Mouse (Mus musculus): ENCODE results near the gene Osbpl8. TPM values are rescaled to one million over a fixed set of nuclear protein-coding genes. Genes with fewer than 3 reads are reported as not detected.
"Not testable (repeated sequence)": the region's sequence is repeated elsewhere in the genome, so short reads cannot be mapped to it uniquely, and the experiment has no call there.

Gene Osbpl8
- total RNA-seq (2021), result 10 to 100 TPM; 68.3 to 69.5 TPM

GRCm38 (mm10) chr10:111164304-111165218, at the start of gene Osbpl8:
Gene Osbpl8, plus strand, starts transcription at chr10:111164752.
- peak; percentile 99 for DNase-seq (ENCODE audit: low spot score)
- intact Hi-C loops (cut with DNase I), result loop anchor here (5.0 kb wide), 3 partner anchors 63 to 187 kb away; no protein-coding TSS in a partner anchor

DNA sequence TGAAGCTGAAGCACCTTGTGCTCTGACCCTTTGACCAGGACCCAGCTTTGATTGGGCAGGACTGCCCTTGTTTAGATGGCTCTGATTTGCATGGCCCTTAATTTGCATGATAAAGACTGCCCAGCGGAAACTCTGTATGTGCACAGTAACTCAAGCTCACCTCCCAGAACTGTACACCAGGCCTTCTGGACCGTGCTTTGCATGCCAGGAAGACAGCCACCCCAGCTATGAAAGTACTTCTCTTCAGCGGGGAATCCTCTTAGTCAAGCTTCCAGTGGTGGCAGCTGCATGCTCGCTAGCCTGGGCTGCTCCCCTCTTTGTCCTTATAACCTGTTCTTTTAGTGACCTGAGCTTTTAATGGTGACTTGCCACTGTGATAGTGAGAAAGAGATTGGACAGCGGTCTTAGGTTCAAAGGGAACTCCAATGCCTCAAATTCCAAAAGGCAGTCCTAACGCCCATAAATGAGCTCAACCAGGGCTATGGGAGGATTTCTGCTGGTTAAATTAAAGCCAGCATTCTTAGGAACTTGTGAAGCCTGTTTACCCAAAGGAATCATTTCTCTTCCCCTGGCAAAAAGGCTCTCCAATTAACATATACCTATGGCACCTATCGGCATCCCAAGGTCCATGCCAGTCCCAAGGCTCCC, 47.2 kb upstream of the Osbpl8 start:
- no peak for DNase-seq (ENCODE audit: low spot score)
- intact Hi-C loops (cut with DNase I), result no loop called here

GRCm38 (mm10) chr10:111118292-111118691, 46.3 kb upstream of the Osbpl8 start:
- DNase-seq (ENCODE audit: low spot score), result no peak
- intact Hi-C loops (cut with DNase I), result no loop called here

DNA sequence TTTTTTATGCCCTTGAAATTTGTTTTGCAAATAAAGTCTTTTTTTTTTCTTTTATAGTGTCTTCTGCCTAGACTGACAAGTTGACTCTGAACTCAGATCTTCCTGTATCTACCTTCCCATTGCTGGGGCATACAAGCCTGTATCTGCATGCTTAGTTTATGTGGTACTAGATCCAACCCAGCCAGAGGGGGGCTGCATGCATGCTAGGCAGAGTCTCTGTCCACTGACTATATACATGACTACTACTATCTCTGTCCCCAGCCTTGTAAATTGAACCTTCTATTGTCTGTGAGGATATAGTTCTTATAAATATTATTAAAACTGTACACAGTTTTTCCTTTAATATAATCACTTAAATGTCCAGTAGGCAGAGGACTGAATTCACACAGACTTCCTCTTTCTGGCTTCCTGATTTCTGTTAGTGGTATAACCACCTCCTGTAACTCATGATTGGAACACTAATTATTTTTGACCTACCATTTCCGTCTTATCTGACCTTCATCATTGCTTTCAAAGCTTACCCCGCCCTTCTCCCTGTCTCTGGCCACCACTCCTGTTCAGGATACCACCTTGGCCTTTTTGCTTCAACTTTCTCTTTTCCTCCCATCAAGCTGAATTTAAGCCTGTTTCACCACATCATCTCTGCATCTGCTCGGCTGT, 45.4 kb upstream of the Osbpl8 start:
- no peak for DNase-seq (ENCODE audit: low spot score)
- intact Hi-C loops (cut with DNase I), result no loop called here

GRCm38 (mm10) chr10:111119756-111120155, 44.8 kb upstream of the Osbpl8 start:
- intact Hi-C loops (cut with DNase I), result no loop called here

GRCm38 (mm10) chr10:111122864-111123398, 41.6 kb upstream of the Osbpl8 start:
- intact Hi-C loops (cut with DNase I), result no loop called here
- DNase-seq (ENCODE audit: low spot score), result no peak

More at GRCm38 (mm10) chr10:111119756-111120155, 44.8 kb upstream of the Osbpl8 start:
- no peak for DNase-seq (ENCODE audit: low spot score)

- DNase-seq (ENCODE audit: low spot score), result no peak
- intact Hi-C loops (cut with DNase I), result no loop called here
Measured at GRCm38 (mm10) chr10:111124175-111124574, 40.4 kb upstream of the Osbpl8 start.

GRCm38 (mm10) chr10:111124767-111125315, 39.7 kb upstream of the Osbpl8 start:
- no peak for DNase-seq (ENCODE audit: low spot score)
- intact Hi-C loops (cut with DNase I), result no loop called here

- intact Hi-C loops (cut with DNase I), result no loop called here
- DNase-seq (ENCODE audit: low spot score), result no peak
Measured at GRCm38 (mm10) chr10:111127388-111127787, 37.2 kb upstream of the Osbpl8 start.

DNA sequence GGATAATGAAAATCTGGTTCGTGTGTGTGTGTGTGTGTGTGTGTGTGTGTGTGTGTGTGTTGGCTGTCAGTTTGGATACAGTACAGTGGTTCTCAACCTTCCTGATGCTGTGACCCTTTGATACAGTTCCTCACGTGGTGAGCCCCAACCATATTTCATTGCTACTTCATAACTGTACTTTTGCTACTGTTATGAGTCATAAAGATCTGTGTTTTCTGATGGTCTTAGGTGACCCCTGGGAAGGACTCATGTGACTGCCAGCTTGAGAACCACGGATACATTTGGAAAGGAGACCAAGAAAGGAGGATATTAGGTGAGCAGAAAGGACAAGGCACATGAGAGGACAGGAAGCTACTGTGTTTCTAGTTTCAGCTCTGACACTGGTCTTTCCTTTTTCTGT, 36.1 kb upstream of the Osbpl8 start:
- intact Hi-C loops (cut with DNase I), result no loop called here
- no peak for DNase-seq (ENCODE audit: low spot score)

GRCm38 (mm10) chr10:111129867-111130620, 34.5 kb upstream of the Osbpl8 start:
- DNase-seq (ENCODE audit: low spot score), result no peak
- intact Hi-C loops (cut with DNase I), result no loop called here

DNA sequence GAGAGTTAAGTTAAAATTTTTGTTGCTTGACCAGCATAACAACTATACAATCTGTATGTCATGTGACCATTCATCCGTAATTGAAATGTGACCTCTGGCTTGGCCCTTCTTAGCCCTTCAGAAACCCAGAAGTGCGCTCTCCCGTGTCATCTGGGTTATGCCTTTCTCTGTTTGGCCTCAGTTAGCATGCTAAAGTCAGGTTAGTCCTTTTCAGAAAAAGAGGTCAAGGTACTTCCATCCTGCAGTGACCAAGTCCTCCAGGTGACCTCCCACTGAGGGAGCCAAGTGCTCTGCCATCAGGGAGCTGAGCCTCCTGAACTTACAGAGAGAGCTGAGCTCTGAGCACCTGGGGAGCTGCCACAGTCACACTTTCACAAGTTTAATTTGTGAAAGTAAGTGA, 33.7 kb upstream of the Osbpl8 start:
- intact Hi-C loops (cut with DNase I), result no loop called here

DNA sequence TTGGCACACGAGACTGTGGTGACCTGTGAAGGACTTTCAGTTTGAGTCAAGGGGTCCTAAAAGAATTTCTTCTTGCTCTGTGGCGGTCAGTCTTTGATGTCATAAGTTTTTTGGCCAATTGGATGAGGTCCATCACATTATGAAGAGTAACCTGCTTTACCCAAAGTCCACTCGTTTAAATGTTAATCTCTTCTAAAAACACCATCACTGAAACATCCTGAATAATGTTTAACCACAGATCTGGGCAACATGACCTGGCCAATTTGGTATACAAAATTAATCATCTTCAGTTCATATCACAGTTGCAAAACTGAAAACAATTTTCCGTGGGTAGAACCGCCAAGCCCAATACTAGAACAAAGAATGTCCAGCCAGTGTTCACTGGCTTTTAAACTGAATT, 31.3 kb upstream of the Osbpl8 start:
- no peak for DNase-seq (ENCODE audit: low spot score)
- intact Hi-C loops (cut with DNase I), result no loop called here

More for the DNA sequence above, 33.7 kb upstream of the Osbpl8 start:
- DNase-seq (ENCODE audit: low spot score), result no peak

- DNase-seq (ENCODE audit: low spot score), result no peak
- intact Hi-C loops (cut with DNase I), result no loop called here
Measured at GRCm38 (mm10) chr10:111133936-111134335, 30.6 kb upstream of the Osbpl8 start.

GRCm38 (mm10) chr10:111134412-111134957, 30.1 kb upstream of the Osbpl8 start:
- no peak for DNase-seq (ENCODE audit: low spot score)
- intact Hi-C loops (cut with DNase I), result no loop called here

- intact Hi-C loops (cut with DNase I); DNase-seq (ENCODE audit: low spot score): not testable (repeated sequence)
Measured at GRCm38 (mm10) chr10:111136306-111136705, 28.2 kb upstream of the Osbpl8 start.

DNA sequence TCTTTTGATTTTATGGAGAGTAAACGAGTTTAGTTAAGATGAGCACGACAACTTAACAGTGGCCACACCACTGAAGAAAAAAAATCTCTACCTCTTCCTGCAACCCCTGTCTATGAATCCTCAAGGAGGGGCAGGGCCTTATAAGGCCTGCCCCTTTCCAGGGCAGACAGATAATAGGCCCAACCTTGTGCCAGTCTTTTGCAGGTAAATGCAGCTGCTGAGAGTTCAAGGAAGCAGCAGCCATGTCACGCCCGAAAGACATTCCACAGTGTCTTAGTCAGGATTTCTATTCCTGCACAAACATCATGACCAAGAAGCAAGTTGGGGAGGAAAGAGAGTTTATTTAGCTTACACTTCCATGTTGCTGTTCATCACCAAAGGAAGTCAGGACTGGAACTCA, 26.6 kb upstream of the Osbpl8 start:
- intact Hi-C loops (cut with DNase I), result no loop called here
- no peak for DNase-seq (ENCODE audit: low spot score)

GRCm38 (mm10) chr10:111139170-111139569, 25.4 kb upstream of the Osbpl8 start:
- DNase-seq (ENCODE audit: low spot score), result no peak
- intact Hi-C loops (cut with DNase I), result no loop called here

DNA sequence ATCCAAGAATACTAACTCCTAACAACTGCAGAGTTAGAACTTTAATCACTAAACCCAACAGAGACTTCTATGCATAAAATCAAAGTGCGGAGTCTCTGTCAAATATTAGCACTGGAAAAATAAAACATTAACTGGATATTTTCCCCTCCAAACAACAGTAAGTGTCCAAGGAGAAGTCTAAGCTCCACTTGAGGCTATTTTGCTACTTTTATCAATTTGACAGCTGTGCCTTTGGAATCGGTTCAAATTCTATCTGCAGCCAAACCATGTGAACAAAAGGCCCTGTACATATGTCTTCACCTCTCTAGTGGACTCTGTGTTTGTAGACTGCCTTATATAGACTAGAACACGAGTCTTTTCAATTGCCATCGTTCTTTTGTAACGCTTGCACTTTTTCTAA, 24.7 kb upstream of the Osbpl8 start:
- no peak for DNase-seq (ENCODE audit: low spot score)
- intact Hi-C loops (cut with DNase I), result no loop called here

Measured in heart, postnatal 25 days (tissue).